Mouse (Mus musculus): ENCODE data around the gene Prkar1a.

Prkar1a gene

GRCm38 (mm10) chr11:109705336-109706054 is 56.3 kb downstream of the Prkar1a start:
- no peak for DNase-seq (ENCODE audit: low read depth, low spot score)

DNA sequence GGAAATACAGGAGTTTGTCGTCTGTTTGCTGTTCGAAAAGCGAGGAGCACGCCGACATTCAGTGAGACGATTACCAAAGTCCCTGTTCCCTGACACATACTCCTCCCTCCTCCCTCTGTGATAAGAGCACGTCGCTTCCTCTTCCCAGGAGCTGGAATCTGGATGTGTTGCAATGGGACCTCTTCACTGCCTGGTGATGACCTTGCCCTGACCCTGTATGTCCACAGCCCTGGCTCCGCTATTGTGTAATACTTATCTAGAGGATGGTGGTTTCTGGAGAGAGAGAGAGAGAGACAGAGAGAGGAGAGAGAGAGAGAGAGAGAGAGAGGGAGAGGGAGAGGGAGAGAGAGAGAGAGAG is 56.8 kb downstream of the Prkar1a start:
- DNase-seq (ENCODE audit: low read depth, low spot score): no peak

DNA sequence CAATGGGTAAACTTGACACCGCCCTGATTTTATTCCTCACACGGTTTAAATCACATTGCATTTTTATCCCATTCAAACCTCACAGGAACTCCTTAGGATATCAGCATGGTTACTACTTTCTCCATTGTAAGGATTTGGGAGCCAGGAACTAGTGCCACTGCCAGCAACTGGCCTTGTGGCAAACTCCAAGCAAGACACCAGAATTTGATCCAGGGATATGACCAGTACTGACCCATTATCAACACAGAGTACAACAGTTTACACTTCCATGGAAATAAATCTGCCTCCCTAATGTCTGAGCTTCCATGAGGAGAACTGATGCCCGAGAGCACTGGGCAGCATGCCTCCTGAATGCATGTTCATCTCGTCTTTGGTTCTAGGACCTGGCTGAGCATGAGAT is 57.4 kb downstream of the Prkar1a start:
- DNase-seq (ENCODE audit: low read depth, low spot score): no peak

DNA sequence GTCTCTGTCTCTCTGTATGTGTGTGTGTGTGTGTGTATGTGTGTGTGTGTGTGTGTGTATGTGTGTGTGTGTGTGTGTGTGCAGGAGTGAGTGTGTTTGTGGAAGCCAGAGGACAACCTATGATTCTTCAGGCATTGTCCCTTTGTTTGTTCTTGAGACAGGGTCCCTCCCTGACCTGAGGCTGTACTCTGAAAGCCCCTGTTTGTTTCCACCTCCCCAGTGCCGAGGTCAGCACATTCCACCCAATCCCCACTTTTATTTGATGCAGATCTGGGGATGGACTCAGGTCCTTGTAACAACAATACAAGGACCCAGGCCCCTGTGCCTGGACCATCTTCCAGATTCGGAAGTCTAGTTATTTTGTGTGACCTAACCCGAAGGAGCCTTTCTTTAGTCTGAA is 58.2 kb downstream of the Prkar1a start:
- DNase-seq (ENCODE audit: low read depth, low spot score): no peak

DNA sequence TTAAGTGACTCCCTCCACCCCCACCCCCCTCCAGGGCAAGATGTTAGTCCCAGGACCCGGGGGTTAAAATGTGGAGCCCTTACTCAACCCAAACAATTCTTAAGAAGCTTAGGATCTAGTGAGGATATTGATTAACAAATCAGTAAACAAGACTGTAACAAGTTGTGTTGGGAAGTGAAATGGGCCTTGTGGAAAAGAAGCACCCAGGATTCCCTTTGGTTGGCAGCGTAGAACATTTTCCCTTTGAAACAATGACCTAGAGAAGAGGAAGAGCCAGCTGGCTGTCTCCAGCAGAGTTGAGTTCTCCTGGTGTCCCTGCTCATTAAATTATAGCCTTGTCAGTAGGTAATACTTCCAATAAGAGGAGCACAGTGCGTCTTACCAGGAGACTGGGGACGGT is 59.6 kb downstream of the Prkar1a start:
- DNase-seq (ENCODE audit: low read depth, low spot score): no peak

GRCm38 (mm10) chr11:109709501-109709900 is 60.3 kb downstream of the Prkar1a start:
- no peak for DNase-seq (ENCODE audit: low read depth, low spot score)

GRCm38 (mm10) chr11:109714341-109715247 is 65.4 kb downstream of the Prkar1a start:
- no peak for DNase-seq (ENCODE audit: low read depth, low spot score)

- DNase-seq (ENCODE audit: low read depth, low spot score): no peak
Observed at GRCm38 (mm10) chr11:109715311-109715781, 66.1 kb downstream of the Prkar1a start.

GRCm38 (mm10) chr11:109716981-109717380 is 67.8 kb downstream of the Prkar1a start:
- no peak for DNase-seq (ENCODE audit: low read depth, low spot score)

DNA sequence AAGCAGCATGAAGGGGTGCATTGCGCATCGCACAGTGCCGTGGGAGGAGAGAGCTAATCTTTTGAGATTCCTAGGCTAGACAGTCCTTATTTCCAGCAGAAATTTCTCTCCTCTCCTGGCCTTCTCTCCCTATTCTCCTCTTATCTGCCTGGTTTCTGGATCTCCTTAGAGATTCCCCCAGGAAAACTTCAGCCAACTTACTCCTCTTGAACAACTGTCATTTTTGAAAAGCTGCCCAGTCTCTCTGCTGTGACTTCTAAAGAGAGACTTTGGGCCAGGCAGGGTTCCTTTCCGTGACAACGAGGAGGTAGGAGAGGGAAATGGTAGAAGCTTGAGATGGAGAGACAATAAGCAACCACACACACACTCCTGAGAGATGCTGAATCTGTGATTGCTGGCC is 68.2 kb downstream of the Prkar1a start:
- no peak for DNase-seq (ENCODE audit: low read depth, low spot score)

DNA sequence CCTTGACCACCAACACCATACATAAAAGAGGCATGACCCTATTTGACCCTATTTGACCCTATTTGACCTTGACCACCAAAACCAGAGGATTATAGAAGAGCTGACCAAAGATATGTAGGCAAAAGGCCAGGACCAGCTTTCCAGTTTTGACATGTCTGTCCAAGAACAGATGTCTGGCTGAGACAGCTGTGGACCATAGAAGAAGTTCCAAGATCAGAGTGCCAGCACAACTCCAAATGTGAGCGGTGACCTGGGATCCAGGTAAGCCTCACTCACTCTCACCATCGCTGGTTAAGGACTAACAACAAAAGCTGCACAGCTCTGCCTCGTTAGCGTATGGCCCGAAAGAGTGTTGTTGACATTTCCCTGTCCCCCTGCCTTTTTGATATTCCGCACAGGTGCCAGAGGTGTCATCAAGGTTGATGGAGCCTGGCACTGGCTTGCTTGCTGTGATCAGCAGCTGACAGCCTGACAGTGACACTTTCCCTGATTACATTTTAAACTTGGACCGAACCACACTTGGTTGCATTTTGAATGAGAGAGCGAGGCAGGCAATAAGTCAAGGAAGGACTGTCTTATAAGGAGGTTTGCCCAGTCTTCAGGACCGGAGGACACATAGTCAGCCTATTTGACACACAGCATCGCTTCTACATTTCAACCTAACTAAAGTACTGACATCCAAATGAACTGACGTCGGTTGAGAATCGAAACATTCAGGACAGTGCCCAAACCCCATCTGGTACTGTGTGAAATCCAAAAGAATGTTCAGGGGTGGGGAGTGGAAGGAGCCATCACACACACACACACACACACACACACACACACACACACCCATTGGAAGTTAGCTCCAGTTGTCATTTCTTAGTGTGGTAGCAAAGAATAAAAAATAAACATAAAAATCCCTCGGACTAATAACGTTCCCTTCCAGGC is 69.0 kb downstream of the Prkar1a start:
- no peak for DNase-seq (ENCODE audit: low read depth, low spot score)

All from CD4-positive helper T cell, adult 2 months (primary cell).